Mouse (Mus musculus): Measurements from ENCODE around the gene Smarcd1. TPM values are rescaled to one million over a fixed set of nuclear protein-coding genes. Genes with fewer than 3 reads are reported as not detected.

Gene Smarcd1
- total and polyA plus RNA-seq, 2 experiments from 2014 or later: 16.8 to 35.7 TPM

GRCm38 (mm10) chr15:99740229-99740628 is 38.3 kb downstream of the Smarcd1 start:
- ATAC-seq (ENCODE audit: insufficient read depth, low read depth): no peak
- no peak for DNase-seq (ENCODE audit: low spot score)
- no peak overlapping the region for H3K27ac ChIP-seq (ENCODE audit: low read depth)
- 91% methylated on average over 4 of the region's 4 CpGs for WGBS
- H3K9ac ChIP-seq (replicated peaks; ENCODE audit: low read depth, low read length): no peak overlapping the region
- no peak overlapping the region for H3K4me3 ChIP-seq (ENCODE audit: low read depth, low read length)
- no peaks in the 10 kb centered on the region for H3K9me3 ChIP-seq (replicated peaks; ENCODE audit: control insufficient read depth, low read length)
- no peaks in the 10 kb centered on the region for H3K27me3 ChIP-seq (ENCODE audit: control insufficient read depth, insufficient read depth, low read length)
- H3K36me3 ChIP-seq (replicated peaks; ENCODE audit: control insufficient read depth, insufficient read depth, low read length): peaks cover 78% of the 10 kb centered on the region
- H3K4me2 ChIP-seq (ENCODE audit: low read depth, low read length): no peak overlapping the region
- no peaks in the 10 kb centered on the region for H3K4me1 ChIP-seq (ENCODE audit: control insufficient read depth, insufficient read depth)
- TF ChIP-seq CTCF (IDR thresholded peaks at IDR 0.05; ENCODE audit: low read depth) (no peak), EP300 (IDR thresholded peaks at IDR 0.05; ENCODE audit: low read depth) (no peak)

GRCm38 (mm10) chr15:99754204-99754603 is 52.3 kb downstream of the Smarcd1 start:
- Histone ChIP-seq H3K4me1 (ENCODE audit: control insufficient read depth, insufficient read depth) (no peaks in the 10 kb centered on the region), H3K27me3 (ENCODE audit: control insufficient read depth, insufficient read depth, low read length) (no peaks in the 10 kb centered on the region), H3K9me3 (replicated peaks; ENCODE audit: control insufficient read depth, low read length) (no peaks in the 10 kb centered on the region), H3K36me3 (replicated peaks; ENCODE audit: control insufficient read depth, insufficient read depth, low read length) (0 out of 2 replicates have a peak, but pooled peaks cover 4% of the 10 kb centered on the region), H3K27ac (ENCODE audit: low read depth) (no peak overlapping the region), H3K4me3 (ENCODE audit: low read depth, low read length) (no peak overlapping the region), H3K4me2 (ENCODE audit: low read depth, low read length) (no peak overlapping the region), H3K9ac (replicated peaks; ENCODE audit: low read depth, low read length) (no peak overlapping the region)
- DNase-seq (ENCODE audit: low spot score) (no peak), ATAC-seq (ENCODE audit: insufficient read depth, low read depth) (no peak)
- WGBS: 76% methylated on average over 3 of the region's 3 CpGs
- TF ChIP-seq EP300 (IDR thresholded peaks at IDR 0.05; ENCODE audit: low read depth): no peak
- no peak for TF ChIP-seq CTCF (IDR thresholded peaks at IDR 0.05; ENCODE audit: low read depth)

Other genes with a start within 250 kb of the Smarcd1 start
- gene Nckap5l, start 244.4 kb upstream of the Smarcd1 start, total RNA-seq (2014; rRNA removed; ENCODE audit: low replicate concordance): 7.5 and 35.0 TPM in 2 replicates
- gene Nckap5l, start 244.4 kb upstream of the Smarcd1 start, polyA plus RNA-seq (2015; fragmentation: Nextera tagmentation; extraction: Ambion mirVana): 3.7 and 5.0 TPM in 2 replicates
- gene Bcdin3d, start 227.4 kb upstream of the Smarcd1 start, total RNA-seq (2014; rRNA removed; ENCODE audit: low replicate concordance): 3.5 and 11.0 TPM in 2 replicates
- 12.5 and 13.1 TPM in 2 replicates for gene Bcdin3d, start 227.4 kb upstream of the Smarcd1 start, polyA plus RNA-seq (2015; fragmentation: Nextera tagmentation; extraction: Ambion mirVana)
- not detected in 2 replicates for gene Faim2, start 174.0 kb upstream of the Smarcd1 start, total RNA-seq (2014; rRNA removed; ENCODE audit: low replicate concordance)
- gene Faim2, start 174.0 kb upstream of the Smarcd1 start, polyA plus RNA-seq (2015; fragmentation: Nextera tagmentation; extraction: Ambion mirVana): 0.11 TPM in 1 of 2 replicates, not detected in the other
- gene Aqp2, start 123.1 kb upstream of the Smarcd1 start, total RNA-seq (2014; rRNA removed; ENCODE audit: low replicate concordance): not detected in 2 replicates
- gene Aqp2, start 123.1 kb upstream of the Smarcd1 start, polyA plus RNA-seq (2015; fragmentation: Nextera tagmentation; extraction: Ambion mirVana): not detected in 2 replicates
- gene Aqp5, start 111.3 kb upstream of the Smarcd1 start, total RNA-seq (2014; rRNA removed; ENCODE audit: low replicate concordance): not detected in 2 replicates
- 0.25 and 0.40 TPM in 2 replicates for gene Aqp5, start 111.3 kb upstream of the Smarcd1 start, polyA plus RNA-seq (2015; fragmentation: Nextera tagmentation; extraction: Ambion mirVana)
- gene Aqp6, start 100.7 kb upstream of the Smarcd1 start, total RNA-seq (2014; rRNA removed; ENCODE audit: low replicate concordance): not detected in 2 replicates
- gene Aqp6, start 100.7 kb upstream of the Smarcd1 start, polyA plus RNA-seq (2015; fragmentation: Nextera tagmentation; extraction: Ambion mirVana): not detected in 2 replicates
- 59.2 and 124 TPM in 2 replicates for gene Racgap1, start 50.5 kb upstream of the Smarcd1 start, total RNA-seq (2014; rRNA removed; ENCODE audit: low replicate concordance)
- gene Racgap1, start 50.5 kb upstream of the Smarcd1 start, polyA plus RNA-seq (2015; fragmentation: Nextera tagmentation; extraction: Ambion mirVana): 34.5 and 36.8 TPM in 2 replicates
- 0.11 and 0.93 TPM in 2 replicates for gene Asic1, start 31.8 kb upstream of the Smarcd1 start, total RNA-seq (2014; rRNA removed; ENCODE audit: low replicate concordance)
- gene Asic1, start 31.8 kb upstream of the Smarcd1 start, polyA plus RNA-seq (2015; fragmentation: Nextera tagmentation; extraction: Ambion mirVana): 1.1 and 1.3 TPM in 2 replicates
- gene Gm17349, start 3.4 kb downstream of the Smarcd1 start, total RNA-seq (2014; rRNA removed; ENCODE audit: low replicate concordance): not detected in 2 replicates
- not detected in 2 replicates for gene Gm17349, start 3.4 kb downstream of the Smarcd1 start, polyA plus RNA-seq (2015; fragmentation: Nextera tagmentation; extraction: Ambion mirVana)
- gene Gpd1, start 15.4 kb downstream of the Smarcd1 start, total RNA-seq (2014; rRNA removed; ENCODE audit: low replicate concordance): 8.7 and 16.4 TPM in 2 replicates
- 9.0 and 9.9 TPM in 2 replicates for gene Gpd1, start 15.4 kb downstream of the Smarcd1 start, polyA plus RNA-seq (2015; fragmentation: Nextera tagmentation; extraction: Ambion mirVana)
- 94.2 and 195 TPM in 2 replicates for gene Cox14, start 23.5 kb downstream of the Smarcd1 start, total RNA-seq (2014; rRNA removed; ENCODE audit: low replicate concordance)
- 341 and 358 TPM in 2 replicates for gene Cox14, start 23.5 kb downstream of the Smarcd1 start, polyA plus RNA-seq (2015; fragmentation: Nextera tagmentation; extraction: Ambion mirVana)
- gene Cers5, start 70.8 kb downstream of the Smarcd1 start, total RNA-seq (2014; rRNA removed; ENCODE audit: low replicate concordance): 51.6 and 58.7 TPM in 2 replicates
- 37.4 and 38.9 TPM in 2 replicates for gene Cers5, start 70.8 kb downstream of the Smarcd1 start, polyA plus RNA-seq (2015; fragmentation: Nextera tagmentation; extraction: Ambion mirVana)
- 12.7 and 15.7 TPM in 2 replicates for gene Lima1, start 173.3 kb downstream of the Smarcd1 start, total RNA-seq (2014; rRNA removed; ENCODE audit: low replicate concordance)
- 12.5 and 12.6 TPM in 2 replicates for gene Lima1, start 173.3 kb downstream of the Smarcd1 start, polyA plus RNA-seq (2015; fragmentation: Nextera tagmentation; extraction: Ambion mirVana)